Mouse (Mus musculus): ENCODE data around the gene Hyou1.

DNA sequence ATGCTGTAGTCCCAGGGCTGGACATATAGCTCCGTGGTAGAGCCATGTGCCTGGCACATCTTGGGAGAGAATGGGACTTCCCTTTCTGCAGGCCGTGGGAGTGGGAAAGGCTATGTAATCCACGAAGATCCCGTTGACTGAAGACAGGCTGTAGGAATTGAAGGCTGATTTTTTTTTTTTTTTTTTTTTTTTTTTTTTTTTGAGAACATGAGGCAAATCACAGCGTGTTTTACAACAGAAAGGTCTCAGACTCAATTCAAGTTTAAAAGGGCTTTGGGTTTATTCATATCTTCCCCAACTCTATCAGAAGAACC, 43.2 kb upstream of the Hyou1 start:
- TF ChIP-seq POLR2A (IDR thresholded peaks at IDR 0.05; ENCODE audit: extremely low read depth, insufficient read depth, low read length) = no peak
- TF ChIP-seq CTCF (IDR thresholded peaks at IDR 0.05; ENCODE audit: low read depth, low read length) = no peak

All from liver, adult 2 months (tissue).